Mouse (Mus musculus): ENCODE results near the gene Tmem98. TPM values are rescaled to one million over a fixed set of nuclear protein-coding genes. Genes with fewer than 3 reads are reported as not detected.
A peak's percentile ranks its signal among the peaks of the same experiment; 100 is the strongest.

Tmem98 gene
- polyA plus RNA-seq, 1 experiment = 43.1 TPM

DNA sequence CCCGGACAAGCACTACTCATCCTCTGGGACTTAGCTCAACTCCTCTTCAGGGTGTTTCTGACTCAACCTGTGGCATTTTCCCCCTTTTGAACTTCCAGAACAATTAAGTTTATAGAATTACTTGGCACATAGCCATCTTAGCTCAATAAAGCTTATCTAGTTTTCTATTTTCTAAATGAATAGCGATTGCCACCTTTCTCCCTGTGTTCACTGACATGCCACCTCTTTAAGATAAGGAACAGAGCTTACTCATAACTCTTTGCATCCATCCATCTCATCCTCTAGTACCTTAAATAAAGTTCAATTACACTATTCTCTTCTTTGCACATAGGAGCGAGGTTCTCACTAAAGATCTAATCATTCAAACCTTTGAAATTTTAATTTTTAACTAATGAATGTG, 34.4 kb upstream of the Tmem98 start:
- Histone ChIP-seq H3K4me3 (ENCODE audit: insufficient read depth, low read length) (no peak overlapping the region), H3K27ac (ENCODE audit: insufficient read depth, low read length) (no peak overlapping the region), H3K4me1 (ENCODE audit: control insufficient read depth, insufficient read depth, low read length) (peaks cover 15% of the 10 kb centered on the region)
- TF ChIP-seq CTCF (IDR thresholded peaks at IDR 0.05; ENCODE audit: borderline replicate concordance, insufficient read depth, low read length) = no peak

DNA sequence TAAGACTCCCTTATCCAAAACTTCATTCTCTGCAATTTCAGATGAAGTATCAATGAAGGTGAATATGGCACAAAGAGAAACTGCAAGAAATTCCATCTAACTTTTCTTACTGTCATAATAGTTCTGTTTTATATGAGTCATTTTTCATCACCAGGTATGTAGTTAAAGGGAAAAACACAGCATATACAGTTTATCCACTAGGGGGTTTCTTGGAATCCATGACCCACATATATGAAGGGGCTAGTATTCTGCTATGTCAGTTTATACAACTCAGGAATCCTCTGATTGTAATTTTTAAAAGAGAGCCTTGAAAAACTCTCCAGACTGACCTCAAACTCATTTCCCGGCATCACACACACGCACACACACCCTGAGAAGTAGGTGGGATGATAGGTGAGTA, 32.3 kb upstream of the Tmem98 start:
- H3K4me3 ChIP-seq (ENCODE audit: insufficient read depth, low read length) = no peak overlapping the region
- H3K27ac ChIP-seq (ENCODE audit: insufficient read depth, low read length) = no peak overlapping the region
- H3K4me1 ChIP-seq (ENCODE audit: control insufficient read depth, insufficient read depth, low read length) = peaks cover 2% of the 10 kb centered on the region
- TF ChIP-seq CTCF (IDR thresholded peaks at IDR 0.05; ENCODE audit: borderline replicate concordance, insufficient read depth, low read length) = no peak
- TF ChIP-seq POLR2A (IDR thresholded peaks at IDR 0.05; ENCODE audit: low read depth, low read length) = no peak

- TF ChIP-seq POLR2A (IDR thresholded peaks at IDR 0.05; ENCODE audit: low read depth, low read length) = no peak
- no peak for TF ChIP-seq CTCF (IDR thresholded peaks at IDR 0.05; ENCODE audit: borderline replicate concordance, insufficient read depth, low read length)
- H3K4me3 ChIP-seq (ENCODE audit: insufficient read depth, low read length) = no peak overlapping the region
- peaks cover 2% of the 10 kb centered on the region for H3K4me1 ChIP-seq (ENCODE audit: control insufficient read depth, insufficient read depth, low read length)
- H3K27ac ChIP-seq (ENCODE audit: insufficient read depth, low read length) = no peak overlapping the region
Observed at GRCm38 (mm10) chr11:80778157-80778556, 31.8 kb upstream of the Tmem98 start.

DNA sequence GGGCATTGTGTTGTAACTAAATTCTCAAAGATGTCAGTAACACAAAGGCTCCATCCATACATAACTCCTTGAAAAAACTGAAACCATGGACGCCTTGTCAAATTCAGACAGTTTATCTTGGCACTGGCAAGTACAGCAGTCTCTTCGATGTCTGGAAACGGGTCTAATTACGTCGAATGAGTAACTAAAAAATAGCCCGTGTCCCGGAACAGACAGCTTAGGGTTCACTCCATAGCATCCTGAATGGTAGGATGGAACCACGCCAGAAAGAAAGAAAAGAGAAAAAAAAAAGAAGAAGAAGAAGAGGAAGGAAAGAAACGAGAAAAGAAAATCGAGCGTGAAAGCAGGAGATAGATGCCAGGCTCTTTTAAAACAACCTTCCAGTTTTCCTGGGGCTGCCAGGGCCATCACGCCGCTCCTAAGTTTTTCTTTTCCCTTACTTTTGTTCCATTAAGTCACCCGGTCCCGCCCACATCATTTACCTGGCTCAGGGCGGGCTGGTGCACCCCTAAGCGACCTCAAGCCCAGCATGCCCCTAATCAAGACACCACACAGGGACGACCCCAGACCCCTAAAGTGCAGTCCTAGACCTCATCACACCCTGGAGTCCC, 31.0 kb upstream of the Tmem98 start:
- Histone ChIP-seq H3K27ac (ENCODE audit: insufficient read depth, low read length) (peak overlapping the region; percentile 37; the same call in 1 of the 2 replicates), H3K4me1 (ENCODE audit: control insufficient read depth, insufficient read depth, low read length) (peaks cover 2% of the 10 kb centered on the region), H3K4me3 (ENCODE audit: insufficient read depth, low read length) (peak overlapping the region; percentile 84)
- TF ChIP-seq POLR2A (IDR thresholded peaks at IDR 0.05; ENCODE audit: low read depth, low read length) (no peak), CTCF (IDR thresholded peaks at IDR 0.05; ENCODE audit: borderline replicate concordance, insufficient read depth, low read length) (no peak)

DNA sequence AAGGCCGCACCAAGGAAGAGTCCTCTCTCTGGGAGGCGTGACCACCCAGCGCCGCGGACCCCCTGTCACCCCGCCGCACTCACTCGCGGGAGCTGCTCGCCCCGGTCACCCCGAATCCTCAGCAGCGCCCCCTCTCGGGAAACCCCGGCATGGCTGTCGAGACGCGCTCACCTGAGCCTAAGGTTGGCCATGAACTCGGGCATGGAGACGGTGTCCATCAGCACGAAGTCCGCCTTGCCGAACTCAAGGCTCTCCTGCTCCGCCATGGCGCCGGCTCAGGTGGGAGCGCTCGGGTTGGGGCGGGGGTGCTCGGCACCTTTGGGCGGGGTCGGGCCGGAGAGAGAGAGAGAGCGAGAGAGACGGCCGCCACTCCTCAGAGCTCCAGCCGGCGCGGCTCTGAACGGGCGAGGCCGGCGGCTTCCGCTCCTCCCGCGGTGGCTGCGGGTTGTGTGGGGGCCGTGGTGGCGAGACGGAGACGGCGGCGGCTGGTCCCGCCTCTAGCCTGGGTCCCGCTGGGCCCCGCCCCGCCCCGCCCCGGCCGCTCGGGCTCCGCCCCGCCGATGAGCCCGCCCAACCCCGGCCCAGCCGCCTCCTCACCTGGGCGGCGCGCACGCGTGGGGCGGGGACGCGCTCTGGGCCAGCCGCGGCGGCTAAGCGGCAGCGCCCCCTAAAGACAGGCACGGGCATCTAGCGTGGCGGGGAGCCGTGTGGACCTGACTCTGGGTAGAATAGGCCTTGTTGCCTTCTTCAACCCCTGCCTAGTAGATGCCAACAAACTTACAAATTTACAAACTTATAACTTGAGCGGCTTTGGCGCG, 30.2 kb upstream of the Tmem98 start, which contains the start of gene Myo1d:
Myo1d (minus strand) TSS at position 499 of the 818 bp plus-strand sequence.
- H3K4me3 ChIP-seq (ENCODE audit: insufficient read depth, low read length) = peak within 1 kb of the TSS; percentile 84
- H3K27ac ChIP-seq (ENCODE audit: insufficient read depth, low read length) = peak within 1 kb of the TSS; percentile 37; the same call in 1 of the 2 replicates
- H3K4me1 ChIP-seq (ENCODE audit: control insufficient read depth, insufficient read depth, low read length) = peaks cover 2% of the 10 kb centered on the region
- peak; percentile 79 for TF ChIP-seq CTCF (IDR thresholded peaks at IDR 0.05; ENCODE audit: borderline replicate concordance, insufficient read depth, low read length)
- TF ChIP-seq POLR2A (IDR thresholded peaks at IDR 0.05; ENCODE audit: low read depth, low read length) = peak; percentile 90

DNA sequence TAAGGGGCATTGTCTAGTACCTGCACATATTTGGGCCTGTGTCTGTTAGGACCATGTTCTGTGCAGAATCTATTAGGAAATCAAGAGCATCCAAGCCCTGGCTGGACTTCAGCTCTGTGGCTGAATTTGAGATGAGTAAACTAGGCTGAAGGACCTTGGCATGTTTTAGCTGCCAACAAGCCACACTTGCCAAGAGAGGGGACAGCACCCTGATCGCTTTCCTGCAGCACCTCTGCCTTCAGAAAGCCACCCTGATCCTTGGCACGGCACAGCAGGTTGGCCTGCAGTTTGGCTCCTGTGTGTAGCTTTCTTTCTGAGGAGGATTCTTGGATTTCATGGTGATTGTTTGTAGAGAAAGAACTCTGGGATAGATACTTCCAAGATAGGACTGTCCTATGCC, 28.4 kb upstream of the Tmem98 start:
- no peak for TF ChIP-seq CTCF (IDR thresholded peaks at IDR 0.05; ENCODE audit: borderline replicate concordance, insufficient read depth, low read length)
- no peak for TF ChIP-seq POLR2A (IDR thresholded peaks at IDR 0.05; ENCODE audit: low read depth, low read length)
- Histone ChIP-seq H3K4me3 (ENCODE audit: insufficient read depth, low read length) (no peak overlapping the region), H3K4me1 (ENCODE audit: control insufficient read depth, insufficient read depth, low read length) (peaks cover 2% of the 10 kb centered on the region), H3K27ac (ENCODE audit: insufficient read depth, low read length) (no peak overlapping the region)

DNA sequence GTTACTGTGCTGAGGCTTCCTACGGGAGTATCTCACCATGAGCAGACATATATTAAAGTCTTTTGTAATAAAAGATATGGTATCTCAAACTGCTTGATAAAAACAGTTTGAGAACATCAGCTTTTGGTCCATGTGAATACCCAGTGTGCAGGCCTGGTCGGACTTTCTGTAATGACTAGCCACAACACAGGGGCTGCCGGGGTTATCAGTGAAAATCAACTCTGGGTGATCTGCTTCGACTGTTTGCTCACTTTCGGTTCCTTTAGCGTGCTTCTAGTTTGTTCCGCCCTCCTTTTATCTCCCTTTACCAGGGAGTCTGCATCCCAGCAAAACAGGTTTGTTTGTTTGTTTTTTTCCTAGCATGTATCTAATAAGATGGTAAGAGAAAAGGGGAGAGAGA, 26.5 kb upstream of the Tmem98 start:
- H3K4me3 ChIP-seq (ENCODE audit: insufficient read depth, low read length) = no peak overlapping the region
- TF ChIP-seq CTCF (IDR thresholded peaks at IDR 0.05; ENCODE audit: borderline replicate concordance, insufficient read depth, low read length) (no peak), POLR2A (IDR thresholded peaks at IDR 0.05; ENCODE audit: low read depth, low read length) (no peak)
- no peak overlapping the region for H3K27ac ChIP-seq (ENCODE audit: insufficient read depth, low read length)
- H3K4me1 ChIP-seq (ENCODE audit: control insufficient read depth, insufficient read depth, low read length) = no peaks in the 10 kb centered on the region

DNA sequence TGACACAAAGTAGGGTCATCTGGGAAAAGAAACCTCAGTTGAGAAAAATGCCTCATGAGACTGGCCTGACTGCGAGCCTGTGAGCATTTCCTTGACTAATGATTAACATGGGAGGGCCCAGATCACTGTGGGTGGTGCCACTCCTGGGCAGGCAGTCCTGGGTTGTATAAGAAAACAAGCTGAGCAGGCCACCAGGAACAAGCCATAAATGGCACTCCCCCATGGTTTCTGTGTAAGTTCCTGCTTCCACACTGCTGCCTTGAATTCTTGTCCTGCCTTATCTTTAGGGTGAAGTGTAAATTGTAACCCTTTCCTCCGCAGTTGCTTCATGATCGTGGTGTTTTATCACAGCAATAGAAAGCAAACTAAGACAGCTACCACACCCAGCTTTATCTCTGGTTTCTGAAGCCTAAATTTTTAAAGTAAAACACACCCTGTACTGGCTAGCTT, 25.7 kb upstream of the Tmem98 start:
- Histone ChIP-seq H3K27ac (ENCODE audit: insufficient read depth, low read length) (no peak overlapping the region), H3K4me1 (ENCODE audit: control insufficient read depth, insufficient read depth, low read length) (no peaks in the 10 kb centered on the region), H3K4me3 (ENCODE audit: insufficient read depth, low read length) (no peak overlapping the region)
- TF ChIP-seq POLR2A (IDR thresholded peaks at IDR 0.05; ENCODE audit: low read depth, low read length) = no peak

DNA sequence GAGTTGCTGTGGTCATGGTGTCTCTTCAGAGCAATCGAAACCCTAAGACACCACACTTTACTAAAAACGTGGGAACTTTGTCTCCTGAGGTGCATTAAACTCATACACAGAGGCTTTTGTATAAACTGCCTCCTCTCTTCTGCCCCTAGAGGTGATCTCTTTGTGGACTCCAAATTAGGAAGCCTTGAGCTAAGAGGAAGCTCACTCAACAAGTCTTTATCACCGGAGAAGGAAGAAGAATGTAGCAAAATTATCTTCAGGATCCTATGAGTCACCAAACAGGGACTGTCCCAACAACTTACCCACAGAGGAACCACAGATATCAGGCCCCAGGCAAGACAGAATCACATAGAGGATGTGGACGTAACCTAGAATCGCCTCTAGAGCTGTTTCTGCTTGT, 24.3 kb upstream of the Tmem98 start:
- TF ChIP-seq POLR2A (IDR thresholded peaks at IDR 0.05; ENCODE audit: low read depth, low read length) (no peak), CTCF (IDR thresholded peaks at IDR 0.05; ENCODE audit: borderline replicate concordance, insufficient read depth, low read length) (no peak)
- no peaks in the 10 kb centered on the region for H3K4me1 ChIP-seq (ENCODE audit: control insufficient read depth, insufficient read depth, low read length)
- no peak overlapping the region for H3K4me3 ChIP-seq (ENCODE audit: insufficient read depth, low read length)
- no peak overlapping the region for H3K27ac ChIP-seq (ENCODE audit: insufficient read depth, low read length)

DNA sequence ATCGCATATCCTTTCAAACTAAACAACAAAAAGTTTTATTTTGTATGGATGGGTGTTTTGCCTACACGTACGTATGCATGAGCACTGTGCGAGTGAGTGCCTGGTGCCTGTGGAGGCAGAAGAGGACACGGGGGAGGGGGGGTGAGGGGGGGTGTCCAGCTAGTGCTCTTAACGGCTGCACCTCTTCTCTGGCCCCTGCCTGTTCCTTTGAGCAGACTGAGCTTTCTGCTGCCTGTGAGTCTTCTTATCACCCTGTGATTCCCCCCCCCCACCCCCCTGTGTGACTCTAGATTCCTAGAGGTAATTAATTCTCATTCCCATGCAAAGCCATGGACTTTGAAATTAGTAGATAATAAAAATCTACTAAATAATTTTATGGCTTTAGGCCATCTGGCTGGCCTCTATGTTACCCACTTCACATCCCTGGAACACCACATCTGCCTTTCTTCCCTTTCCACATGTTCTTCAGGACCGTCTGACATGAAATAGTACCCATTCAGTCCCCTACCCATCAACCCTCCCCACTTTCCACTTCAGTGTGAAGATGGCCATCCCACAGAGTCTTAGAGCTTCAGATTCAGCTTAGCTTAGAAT, 20.2 kb upstream of the Tmem98 start:
- no peaks in the 10 kb centered on the region for H3K4me1 ChIP-seq (ENCODE audit: control insufficient read depth, insufficient read depth, low read length)
- no peak overlapping the region for H3K4me3 ChIP-seq (ENCODE audit: insufficient read depth, low read length)
- no peak for TF ChIP-seq CTCF (IDR thresholded peaks at IDR 0.05; ENCODE audit: borderline replicate concordance, insufficient read depth, low read length)
- no peak for TF ChIP-seq POLR2A (IDR thresholded peaks at IDR 0.05; ENCODE audit: low read depth, low read length)
- no peak overlapping the region for H3K27ac ChIP-seq (ENCODE audit: insufficient read depth, low read length)
